Mouse (Mus musculus) embryonic facial prominence, embryonic 13.5 days (tissue): ENCODE results near the gene Nubpl. TPM values are rescaled to one million over a fixed set of nuclear protein-coding genes. Genes with fewer than 3 reads are reported as not detected.

Source experiments
- ATAC-seq: fragments of 200-750 bp; cut with Nextera tagmentation; 2 replicates; pipeline ENCODE4 v1.8.0; 2017; ENCODE audit warnings: low read depth; ENCODE audit not compliant: insufficient number of reproducible peaks, insufficient read depth, low FRiP score, low TSS enrichment
- H3K27ac ChIP-seq: fragments of 300-500 bp; sonication (generic); 2 replicates; pipeline ENCODE4 v1.5.1; 2015; ENCODE audit warnings: moderate library complexity, mild to moderate bottlenecking, inconsistent platforms
- H3K27me3 ChIP-seq: fragments of 300-500 bp; sonication (generic); 2 replicates; pipeline ENCODE4 v1.6.1; 2015; ENCODE audit warnings: mild to moderate bottlenecking, inconsistent platforms
- H3K36me3 ChIP-seq: fragments of 300-500 bp; sonication (generic); 2 replicates; pipeline ENCODE4 v1.6.1; 2015; ENCODE audit warnings: mild to moderate bottlenecking, inconsistent platforms
- H3K4me1 ChIP-seq: fragments of 300-500 bp; sonication (generic); 2 replicates; pipeline ENCODE4 v1.6.1; 2015; ENCODE audit warnings: inconsistent platforms
- H3K4me2 ChIP-seq: fragments of 300-500 bp; sonication (generic); 2 replicates; pipeline ENCODE4 v1.6.1; 2015; ENCODE audit warnings: moderate library complexity, mild to moderate bottlenecking, inconsistent platforms
- H3K4me3 ChIP-seq: fragments of 300-500 bp; sonication (generic); 2 replicates; pipeline ENCODE4 v1.5.1; 2015; ENCODE audit warnings: mild to moderate bottlenecking, inconsistent platforms
- H3K9ac ChIP-seq: fragments of 300-500 bp; sonication (generic); 2 replicates; pipeline ENCODE4 v1.6.1; 2015; ENCODE audit warnings: mild to moderate bottlenecking, inconsistent platforms
- H3K9me3 ChIP-seq: fragments of 300-500 bp; sonication (generic); 2 replicates; pipeline ENCODE4 v1.6.1; 2016; ENCODE audit warnings: inconsistent platforms
- WGBS: fragments of 180-500 bp; shearing (Covaris S2); methylation state at CpG from one replicate; pipeline ENCODE4 v1.1.7; 2015; ENCODE audit warnings: mixed read lengths; 5-methylcytosine and 5-hydroxymethylcytosine counted together
- polyA plus RNA-seq: library from polyadenylated mRNA; unstranded; fragments of >200 nt; fragmentation: Nextera tagmentation; extraction: Ambion mirVana; gene quantifications from 2 replicates; pipeline ENCODE4 v1.2.1, GENCODE M21; 2015

Nubpl gene
- polyA plus RNA-seq, 1 experiment from 2014 or later, result 14.6 TPM

DNA sequence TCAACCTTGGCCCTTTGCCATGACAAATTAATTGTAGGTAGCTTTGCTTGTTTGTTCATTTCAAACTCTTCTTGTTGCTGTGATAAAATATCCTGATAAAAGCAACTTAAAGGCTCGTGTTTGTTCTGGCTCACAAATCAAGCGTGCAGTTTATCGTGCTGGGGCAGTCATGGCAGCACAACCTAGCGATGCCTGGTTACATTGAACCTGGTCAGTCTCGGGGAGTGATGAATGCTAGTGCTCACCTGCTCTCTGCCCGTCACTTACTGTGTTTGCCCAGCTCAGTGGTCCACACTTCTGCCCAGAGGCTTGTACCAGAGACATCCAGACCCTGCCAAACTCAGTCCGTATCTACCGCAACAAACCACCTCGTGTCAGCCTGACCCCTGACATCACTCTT is 149.9 kb downstream of the Nubpl start:
- H3K4me3 ChIP-seq, result no peak overlapping the region
- no peak overlapping the region for H3K9ac ChIP-seq
- H3K36me3 ChIP-seq, result no peaks in the 10 kb centered on the region
- no peaks in the 10 kb centered on the region for H3K4me1 ChIP-seq
- H3K4me2 ChIP-seq, result no peak overlapping the region
- H3K27me3 ChIP-seq, result no peaks in the 10 kb centered on the region
- no peak overlapping the region for H3K27ac ChIP-seq
- no peaks in the 10 kb centered on the region for H3K9me3 ChIP-seq
- WGBS, result 85% methylated on average over 9 of the region's 9 CpGs
- ATAC-seq, result no peak

DNA sequence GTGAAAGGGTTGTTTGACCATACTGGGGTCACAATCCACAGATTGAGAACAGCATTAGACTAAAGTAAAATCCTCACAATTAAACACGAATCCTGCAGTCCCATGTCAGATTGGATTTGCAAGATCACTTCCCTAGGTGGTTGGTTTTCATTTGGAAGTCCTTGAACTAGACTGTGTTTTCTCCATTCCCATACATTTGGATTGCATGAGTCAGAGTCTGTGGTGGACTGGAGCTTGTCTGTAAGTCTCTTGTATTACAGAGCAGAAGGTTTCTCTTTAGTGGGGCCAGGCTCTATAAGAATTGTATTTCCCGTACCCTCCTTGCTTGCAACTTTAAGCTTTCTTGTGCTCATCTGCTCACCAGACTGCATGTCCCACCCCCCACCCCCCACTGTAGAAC is 151.0 kb downstream of the Nubpl start:
- H3K9ac ChIP-seq, result no peak overlapping the region
- no peaks in the 10 kb centered on the region for H3K27me3 ChIP-seq
- ATAC-seq, result no peak
- no peaks in the 10 kb centered on the region for H3K4me1 ChIP-seq
- H3K9me3 ChIP-seq, result no peaks in the 10 kb centered on the region
- no peak overlapping the region for H3K4me2 ChIP-seq
- no peak overlapping the region for H3K27ac ChIP-seq
- no peaks in the 10 kb centered on the region for H3K36me3 ChIP-seq
- H3K4me3 ChIP-seq, result no peak overlapping the region
- WGBS, result 64% methylated on average over 2 of the region's 2 CpGs

DNA sequence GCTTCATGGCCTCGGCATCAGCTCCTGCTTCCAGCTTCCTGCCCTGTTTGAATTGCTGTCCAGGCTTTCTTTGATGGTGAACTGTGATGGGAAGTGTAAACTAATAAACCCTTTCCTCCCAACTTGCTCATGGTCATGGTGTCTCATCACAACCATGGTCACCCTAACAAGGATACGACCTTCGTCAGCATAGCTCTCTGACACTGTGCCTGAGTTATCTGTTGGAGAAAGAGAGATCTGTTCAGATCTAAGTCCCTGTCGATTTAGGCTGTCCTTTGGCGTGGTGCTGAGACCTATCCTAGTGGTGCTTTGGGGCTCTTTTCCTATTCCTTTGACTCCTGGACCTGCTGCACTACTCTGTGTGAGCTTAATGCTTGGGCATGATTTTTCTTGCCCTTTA is 156.6 kb downstream of the Nubpl start:
- H3K9me3 ChIP-seq, result no peaks in the 10 kb centered on the region
- no peaks in the 10 kb centered on the region for H3K4me1 ChIP-seq
- 84% methylated on average over 5 of the region's 5 CpGs for whole genome bisulfite sequencing
- H3K27me3 ChIP-seq, result no peaks in the 10 kb centered on the region
- H3K4me3 ChIP-seq, result no peak overlapping the region
- no peak overlapping the region for H3K27ac ChIP-seq
- H3K9ac ChIP-seq, result no peak overlapping the region
- no peak overlapping the region for H3K4me2 ChIP-seq
- ATAC-seq, result no peak
- no peaks in the 10 kb centered on the region for H3K36me3 ChIP-seq

DNA sequence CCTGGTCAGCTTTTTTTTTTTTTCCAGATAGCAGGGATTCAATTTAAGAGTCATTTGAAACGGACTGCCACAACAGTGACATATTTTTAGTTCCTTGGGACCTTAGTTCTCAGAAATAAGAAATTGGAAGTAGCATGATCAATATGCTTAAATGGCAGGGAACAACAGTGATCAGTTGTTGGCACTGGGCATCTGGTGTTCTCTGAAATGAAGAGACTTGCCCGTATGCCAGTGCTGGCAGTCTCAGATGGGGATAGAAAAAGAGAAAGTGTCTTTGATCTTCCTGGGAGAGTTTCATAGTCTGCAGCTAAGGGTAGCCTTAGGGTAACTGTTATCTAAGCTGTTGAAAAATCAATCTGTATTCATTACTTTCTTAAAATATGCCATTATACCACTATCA is 170.6 kb downstream of the Nubpl start:
- no peak overlapping the region for H3K4me3 ChIP-seq
- no peak overlapping the region for H3K9ac ChIP-seq
- H3K4me1 ChIP-seq, result no peaks in the 10 kb centered on the region
- H3K27me3 ChIP-seq, result no peaks in the 10 kb centered on the region
- WGBS, result 76% methylated on average over 2 of the region's 2 CpGs
- H3K4me2 ChIP-seq, result no peak overlapping the region
- ATAC-seq, result no peak
- no peaks in the 10 kb centered on the region for H3K9me3 ChIP-seq
- no peak overlapping the region for H3K27ac ChIP-seq
- H3K36me3 ChIP-seq, result no peaks in the 10 kb centered on the region

DNA sequence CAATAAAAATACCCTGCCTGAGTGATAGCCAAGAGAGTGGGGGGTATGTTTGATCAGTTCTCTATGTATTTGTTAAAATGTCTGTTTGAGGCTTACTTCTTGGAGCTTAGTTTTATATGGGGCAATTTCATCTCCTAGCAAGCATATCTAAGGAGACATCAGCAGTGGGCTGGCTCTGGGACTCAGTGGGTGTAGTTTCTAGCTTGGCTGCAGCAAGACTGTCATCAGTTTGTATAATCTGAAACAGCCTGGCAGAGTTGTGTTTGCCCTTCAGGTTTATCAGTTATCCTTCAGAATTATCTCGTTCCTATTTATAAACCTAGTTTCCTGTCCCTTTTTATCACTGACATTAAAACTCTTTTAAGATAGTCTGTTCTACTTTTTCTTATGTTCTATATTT is 175.3 kb downstream of the Nubpl start:
- H3K36me3 ChIP-seq, result no peaks in the 10 kb centered on the region
- WGBS, result 65% methylated on average over 1 of the region's 1 CpGs
- H3K27me3 ChIP-seq, result no peaks in the 10 kb centered on the region
- no peak overlapping the region for H3K4me3 ChIP-seq
- ATAC-seq, result no peak
- H3K4me2 ChIP-seq, result no peak overlapping the region
- no peak overlapping the region for H3K9ac ChIP-seq
- H3K9me3 ChIP-seq, result no peaks in the 10 kb centered on the region
- no peaks in the 10 kb centered on the region for H3K4me1 ChIP-seq
- H3K27ac ChIP-seq, result no peak overlapping the region

DNA sequence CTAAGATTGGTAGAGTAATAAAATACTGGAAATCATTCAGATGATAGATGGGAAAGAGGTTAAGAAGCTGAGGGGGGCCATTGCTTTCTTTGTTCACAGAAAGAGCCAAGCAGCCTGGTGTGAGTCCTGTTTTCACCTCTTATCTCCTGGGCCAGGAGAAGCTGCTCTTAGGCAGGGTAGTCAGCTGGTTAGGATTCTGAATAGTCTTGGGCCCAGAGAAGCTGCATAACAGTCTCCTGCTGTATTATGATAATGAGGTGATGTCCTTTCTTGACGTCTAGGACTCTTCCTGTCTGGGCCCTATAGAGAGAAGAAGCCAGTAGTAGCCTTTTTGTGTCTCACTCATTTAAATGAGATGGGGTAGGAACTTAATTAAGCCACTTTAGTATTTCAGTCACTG is 178.8 kb downstream of the Nubpl start:
- H3K4me2 ChIP-seq, result no peak overlapping the region
- no peak overlapping the region for H3K4me3 ChIP-seq
- H3K9ac ChIP-seq, result no peak overlapping the region
- H3K27ac ChIP-seq, result no peak overlapping the region
- H3K27me3 ChIP-seq, result no peaks in the 10 kb centered on the region
- ATAC-seq, result no peak
- H3K9me3 ChIP-seq, result no peaks in the 10 kb centered on the region
- 0 out of 2 replicates have a peak, but pooled peaks cover 4% of the 10 kb centered on the region for H3K4me1 ChIP-seq
- no peaks in the 10 kb centered on the region for H3K36me3 ChIP-seq
- WGBS, result 21% methylated on average over 1 of the region's 1 CpGs

DNA sequence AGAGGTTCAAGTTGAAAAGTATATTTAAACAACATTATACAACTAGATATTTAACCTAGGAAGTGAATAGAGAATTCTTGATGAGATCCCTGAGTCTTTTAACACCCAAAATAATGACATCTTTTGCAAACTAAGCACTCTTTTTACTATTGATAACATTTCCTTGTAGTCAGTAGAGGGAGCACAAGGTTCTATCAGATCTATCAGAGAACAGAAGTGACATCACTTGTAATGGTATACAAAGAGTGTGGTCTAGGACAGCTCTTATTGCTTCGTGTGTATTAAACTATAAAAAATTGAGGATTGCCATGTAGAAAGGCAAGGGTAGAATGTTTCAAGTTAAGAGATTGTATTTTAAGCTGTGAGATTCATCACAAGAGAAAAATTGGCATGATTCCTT is 183.7 kb downstream of the Nubpl start:
- 57% methylated on average over 1 of the region's 1 CpGs for WGBS
- Histone ChIP-seq H3K4me3 (no peak overlapping the region), H3K4me2 (no peak overlapping the region), H3K9me3 (no peaks in the 10 kb centered on the region), H3K27me3 (no peaks in the 10 kb centered on the region), H3K36me3 (no peaks in the 10 kb centered on the region), H3K27ac (no peak overlapping the region), H3K4me1 (peaks cover 11% of the 10 kb centered on the region), H3K9ac (no peak overlapping the region)
- no peak for ATAC-seq

DNA sequence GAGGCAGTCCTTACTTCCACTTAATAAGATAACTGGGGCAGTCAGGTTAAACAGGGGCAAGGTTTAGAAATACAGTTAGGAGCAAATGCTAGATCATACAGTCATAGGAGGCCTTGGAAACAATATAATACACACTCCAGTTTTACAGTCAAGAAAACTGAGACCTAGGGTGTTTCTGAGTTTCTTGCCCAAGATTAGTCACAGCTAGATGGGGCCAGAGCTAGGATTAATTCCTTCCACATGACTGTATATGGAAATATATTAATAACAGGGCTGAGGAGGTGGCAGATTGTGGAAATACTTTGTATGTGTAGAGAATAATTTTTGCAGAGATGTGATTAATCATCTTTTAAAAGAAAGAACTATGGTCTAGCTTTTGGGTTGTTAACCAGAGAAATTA is 186.9 kb downstream of the Nubpl start:
- H3K4me1 ChIP-seq, result peaks cover 39% of the 10 kb centered on the region
- H3K9me3 ChIP-seq, result no peaks in the 10 kb centered on the region
- H3K36me3 ChIP-seq, result no peaks in the 10 kb centered on the region
- H3K27me3 ChIP-seq, result no peaks in the 10 kb centered on the region
- H3K27ac ChIP-seq, result no peak overlapping the region
- no peak overlapping the region for H3K4me2 ChIP-seq
- no peak overlapping the region for H3K4me3 ChIP-seq
- no peak for ATAC-seq
- no peak overlapping the region for H3K9ac ChIP-seq

DNA sequence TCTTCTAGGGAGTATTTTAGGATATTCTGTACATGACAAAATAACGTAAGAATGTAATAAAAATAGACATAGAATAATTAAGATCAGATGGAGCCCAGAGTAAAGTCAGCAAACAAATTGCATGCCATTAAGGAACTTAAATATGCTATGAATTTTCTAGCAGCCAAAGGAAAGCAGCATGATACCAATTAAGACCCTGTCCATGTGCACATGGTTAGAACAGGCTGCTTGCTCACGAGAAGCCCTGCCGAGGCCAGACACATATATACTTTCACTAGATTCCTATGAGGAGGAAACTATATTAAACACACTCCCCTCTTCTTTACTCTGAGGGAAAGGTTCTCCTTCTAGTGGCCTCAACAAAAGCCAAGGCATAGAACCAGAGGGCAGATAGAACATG is 189.3 kb downstream of the Nubpl start:
- Histone ChIP-seq H3K4me2 (no peak overlapping the region), H3K27ac (peak overlapping the region; percentile 24), H3K27me3 (no peaks in the 10 kb centered on the region), H3K4me1 (peaks cover 42% of the 10 kb centered on the region), H3K9me3 (no peaks in the 10 kb centered on the region), H3K36me3 (no peaks in the 10 kb centered on the region), H3K4me3 (no peak overlapping the region), H3K9ac (no peak overlapping the region)
- WGBS, result 30% methylated on average over 3 of the region's 3 CpGs
- no peak for ATAC-seq

DNA sequence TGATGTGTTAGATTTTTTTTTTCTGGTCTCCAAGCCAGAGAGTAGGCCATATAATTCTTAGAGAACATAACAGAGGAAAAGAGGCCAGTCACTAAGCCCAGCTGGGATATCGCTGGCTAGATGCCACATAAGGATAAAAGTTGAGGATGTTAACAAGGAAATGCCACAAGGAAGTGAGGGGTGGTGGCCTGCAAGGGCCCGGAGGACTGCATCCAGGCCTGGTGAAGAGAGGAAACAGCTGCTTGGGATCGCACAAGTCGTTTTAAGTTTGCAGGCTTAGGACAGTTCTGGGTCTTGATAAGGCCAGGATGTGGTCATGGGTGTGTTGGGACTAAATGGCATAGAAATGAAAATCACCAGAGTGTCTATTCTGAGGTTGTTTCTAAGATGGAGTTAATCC is 191.0 kb downstream of the Nubpl start:
- Histone ChIP-seq H3K27ac (no peak overlapping the region), H3K4me2 (no peak overlapping the region), H3K4me3 (no peak overlapping the region), H3K4me1 (peaks cover 42% of the 10 kb centered on the region), H3K36me3 (no peaks in the 10 kb centered on the region), H3K9me3 (no peaks in the 10 kb centered on the region), H3K27me3 (no peaks in the 10 kb centered on the region), H3K9ac (no peak overlapping the region)
- 63% methylated on average over 4 of the region's 4 CpGs for WGBS
- ATAC-seq, result no peak

DNA sequence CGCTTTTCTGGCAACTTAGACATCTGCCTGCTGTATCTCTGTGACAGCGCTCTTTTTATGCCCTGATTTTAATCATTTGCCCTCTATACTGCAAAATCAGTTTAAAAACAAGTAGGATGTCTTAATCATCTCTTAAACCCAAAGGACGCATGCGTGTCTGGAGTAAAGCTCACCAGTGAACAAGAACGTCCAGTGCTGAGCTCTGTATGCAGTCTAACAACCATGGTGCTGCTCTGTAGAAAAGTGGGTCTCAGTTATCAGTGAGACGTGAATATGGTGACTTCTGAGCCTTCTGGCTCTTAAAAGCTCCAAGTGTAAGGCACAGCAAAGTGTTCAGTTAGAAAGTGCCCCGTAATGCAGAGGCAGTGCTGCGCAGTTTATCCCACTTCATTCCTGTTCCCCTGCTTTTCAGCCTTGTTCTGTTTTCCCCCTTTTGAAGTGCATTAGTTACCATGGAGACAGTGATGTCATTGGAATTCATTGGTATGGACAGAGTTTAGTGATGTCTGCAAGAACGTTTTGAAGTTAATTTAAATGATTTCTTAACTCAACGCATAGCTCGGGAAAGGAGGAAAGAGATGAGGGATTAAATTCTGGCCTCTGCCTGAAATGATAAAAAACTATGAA is 191.5 kb downstream of the Nubpl start:
- no peaks in the 10 kb centered on the region for H3K9me3 ChIP-seq
- 39% methylated on average over 11 of the region's 11 CpGs for WGBS
- H3K27ac ChIP-seq, result peak overlapping the region; percentile 23; the same call in 1 of the 2 replicates
- H3K36me3 ChIP-seq, result no peaks in the 10 kb centered on the region
- no peak overlapping the region; the same call in 1 of the 2 replicates for H3K9ac ChIP-seq
- H3K4me3 ChIP-seq, result no peak overlapping the region
- H3K27me3 ChIP-seq, result no peaks in the 10 kb centered on the region
- ATAC-seq, result no peak
- H3K4me1 ChIP-seq, result peaks cover 42% of the 10 kb centered on the region
- H3K4me2 ChIP-seq, result 0 out of 2 replicates have a peak overlapping the region, but pooled peaks have one; percentile 12

DNA sequence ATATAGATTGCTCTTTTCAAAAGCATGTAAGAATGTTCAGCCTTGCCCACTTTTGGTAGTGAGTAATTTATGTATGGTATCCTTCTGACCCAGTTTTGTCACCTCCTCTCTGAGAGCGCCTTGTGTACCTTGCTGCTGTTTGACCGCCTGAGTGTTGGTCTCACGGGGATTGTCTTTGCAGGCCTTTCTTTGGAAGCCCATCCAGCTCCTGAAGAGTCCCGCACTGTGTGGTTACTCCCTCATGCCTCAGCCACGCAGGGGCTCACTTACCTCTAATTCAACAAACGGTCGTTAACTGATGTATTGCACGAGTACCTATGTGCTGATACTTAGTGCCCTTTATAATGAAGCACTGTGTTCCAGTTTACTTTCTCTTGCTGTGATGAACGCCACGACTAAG is 192.1 kb downstream of the Nubpl start:
- 64% methylated on average over 10 of the region's 10 CpGs for WGBS
- Histone ChIP-seq H3K9me3 (no peaks in the 10 kb centered on the region), H3K4me2 (no peak overlapping the region), H3K27me3 (no peaks in the 10 kb centered on the region), H3K9ac (no peak overlapping the region), H3K36me3 (no peaks in the 10 kb centered on the region), H3K4me3 (no peak overlapping the region), H3K4me1 (peaks cover 42% of the 10 kb centered on the region), H3K27ac (no peak overlapping the region)
- ATAC-seq, result no peak

DNA sequence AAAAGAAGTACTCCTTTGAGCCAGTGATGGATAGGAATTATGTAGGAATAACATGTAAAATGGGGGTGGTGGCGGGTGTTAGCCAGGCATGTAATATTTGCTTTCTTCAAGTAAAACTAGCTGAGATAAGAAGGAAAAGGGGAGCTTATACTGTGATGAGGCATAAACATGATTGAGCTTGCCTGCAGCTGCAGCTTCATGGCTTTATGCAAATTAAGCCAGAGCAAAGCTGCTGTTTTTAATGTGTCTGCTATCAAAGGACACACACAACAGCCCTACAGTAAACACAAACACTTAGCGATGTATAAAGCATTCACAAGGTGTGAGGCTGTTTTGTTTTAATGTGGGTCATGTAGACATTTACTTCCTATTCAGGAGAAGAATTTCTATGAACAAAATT is 196.4 kb downstream of the Nubpl start:
- ATAC-seq, result no peak
- no peak overlapping the region for H3K9ac ChIP-seq
- no peaks in the 10 kb centered on the region for H3K9me3 ChIP-seq
- WGBS, result 81% methylated on average over 2 of the region's 2 CpGs
- no peak overlapping the region for H3K4me3 ChIP-seq
- no peaks in the 10 kb centered on the region for H3K27me3 ChIP-seq
- H3K27ac ChIP-seq, result no peak overlapping the region
- no peak overlapping the region for H3K4me2 ChIP-seq
- no peaks in the 10 kb centered on the region for H3K36me3 ChIP-seq
- peaks cover 10% of the 10 kb centered on the region for H3K4me1 ChIP-seq
